Mouse (Mus musculus) kidney, adult 2 months (tissue): ENCODE data around the gene Siva1. TPM values are rescaled to one million over a fixed set of nuclear protein-coding genes. Genes with fewer than 3 reads are reported as not detected.
A peak's percentile ranks its signal among the peaks of the same experiment; 100 is the strongest.

Experiments used
- DNase-seq: peaks from one replicate; pipeline ENCODE4 v3.0.0; 2021
- H3K27ac ChIP-seq: fragments of 200-500 bp; 2 replicates; pipeline ENCODE4 v1.5.1; 2012; ENCODE audit warnings: low read depth, low read length, control low read depth, inconsistent platforms; ENCODE audit not compliant: insufficient read depth
- H3K27me3 ChIP-seq: fragments of 200-500 bp; replicated peaks from 2 replicates; pipeline ENCODE4 v1.6.1; 2012; ENCODE audit warnings: mild to moderate bottlenecking, moderate library complexity, low read length, inconsistent platforms; ENCODE audit not compliant: control insufficient read depth, insufficient read depth
- H3K36me3 ChIP-seq: fragments of 200-500 bp; 2 replicates; pipeline ENCODE4 v1.6.1; 2012; ENCODE audit warnings: mild to moderate bottlenecking, moderate library complexity, low read length, inconsistent platforms; ENCODE audit not compliant: control insufficient read depth, insufficient read depth
- H3K4me1 ChIP-seq: fragments of 200-500 bp; 2 replicates; pipeline ENCODE4 v1.6.1; 2011; ENCODE audit warnings: low read length; ENCODE audit not compliant: control insufficient read depth, insufficient read depth
- H3K4me3 ChIP-seq: fragments of 200-500 bp; 2 replicates; pipeline ENCODE4 v1.5.1; 2011; ENCODE audit warnings: mild to moderate bottlenecking, low read depth, low read length, control low read depth; ENCODE audit not compliant: insufficient read depth
- CTCF ChIP-seq: fragments of 200-500 bp; conservative IDR thresholded peaks from 2 replicates; pipeline ENCODE4 v1.5.1; 2011; ENCODE audit warnings: low read depth, mild to moderate bottlenecking, control low read depth, low read length, moderate library complexity, mixed read lengths; ENCODE audit not compliant: insufficient read depth, insufficient read length
- POLR2A ChIP-seq: fragments of 200-500 bp; IDR thresholded peaks from one replicate; pipeline ENCODE4 v1.6.1; 2011; ENCODE audit warnings: low read depth, low read length, control low read depth
- WGBS: fragments of 180-500 bp; shearing (Covaris S2); methylation state at CpG from one replicate; pipeline ENCODE4 v1.1.7; 2018; 5-methylcytosine and 5-hydroxymethylcytosine counted together
- polyA plus RNA-seq: library from polyadenylated mRNA; depleted of rRNA; stranded (reverse); fragments of >200 nt; gene quantifications from 2 replicates; pipeline ENCODE4 v1.2.3, GENCODE M21; 2012

The Siva1 gene
- polyA plus RNA-seq, 1 experiment, result 27.8 TPM

GRCm38 (mm10) chr12:112665445-112665844, 21.0 kb downstream of the Siva1 start:
- Histone ChIP-seq H3K36me3 (no peaks in the 10 kb centered on the region), H3K27ac (no peak overlapping the region), H3K4me1 (no peaks in the 10 kb centered on the region; the same call in 1 of the 2 replicates), H3K4me3 (no peak overlapping the region), H3K27me3 (no peaks in the 10 kb centered on the region)
- WGBS, result 31% methylated on average over 18 of the region's 18 CpGs
- DNase-seq, result peak; percentile 63
- TF ChIP-seq CTCF, result no peak
- TF ChIP-seq POLR2A, result no peak

GRCm38 (mm10) chr12:112665881-112666544, 21.5 kb downstream of the Siva1 start:
- Histone ChIP-seq H3K27ac (no peak overlapping the region), H3K4me1 (no peaks in the 10 kb centered on the region; the same call in 1 of the 2 replicates)
- DNase-seq, result no peak

GRCm38 (mm10) chr12:112667619-112668297, 23.3 kb downstream of the Siva1 start:
- H3K36me3 ChIP-seq, result no peaks in the 10 kb centered on the region
- H3K27ac ChIP-seq, result no peak overlapping the region
- no peak overlapping the region for H3K4me3 ChIP-seq
- WGBS, result 50% methylated on average over 10 of the region's 10 CpGs
- H3K27me3 ChIP-seq, result no peaks in the 10 kb centered on the region
- H3K4me1 ChIP-seq, result peaks cover 2% of the 10 kb centered on the region; the same call in 1 of the 2 replicates
- TF ChIP-seq POLR2A (no peak), CTCF (no peak)
- peak; percentile 46 for DNase-seq

More at GRCm38 (mm10) chr12:112665881-112666544, 21.5 kb downstream of the Siva1 start:
- H3K4me3 ChIP-seq, result no peak overlapping the region
- 77% methylated on average over 9 of the region's 9 CpGs for WGBS
- H3K27me3 ChIP-seq, result no peaks in the 10 kb centered on the region
- no peaks in the 10 kb centered on the region for H3K36me3 ChIP-seq
- TF ChIP-seq CTCF (no peak), POLR2A (no peak)

GRCm38 (mm10) chr12:112670718-112671393, 26.4 kb downstream of the Siva1 start:
- WGBS, result 30% methylated on average over 9 of the region's 9 CpGs
- DNase-seq, result peak; percentile 50
- Histone ChIP-seq H3K27ac (no peak overlapping the region), H3K36me3 (no peaks in the 10 kb centered on the region), H3K4me3 (no peak overlapping the region), H3K27me3 (no peaks in the 10 kb centered on the region), H3K4me1 (peaks cover 5% of the 10 kb centered on the region; the same call in 1 of the 2 replicates)
- TF ChIP-seq CTCF (no peak), POLR2A (no peak)

- H3K4me1 ChIP-seq, result peaks cover 5% of the 10 kb centered on the region; the same call in 1 of the 2 replicates
- no peaks in the 10 kb centered on the region for H3K27me3 ChIP-seq
- 81% methylated on average over 7 of the region's 7 CpGs for WGBS
- DNase-seq, result no peak
- no peak overlapping the region for H3K4me3 ChIP-seq
- TF ChIP-seq CTCF, result no peak; the same call in 1 of the 2 replicates
- TF ChIP-seq POLR2A, result no peak
- H3K36me3 ChIP-seq, result no peaks in the 10 kb centered on the region
- no peak overlapping the region for H3K27ac ChIP-seq
Measured at GRCm38 (mm10) chr12:112671891-112672290, 27.4 kb downstream of the Siva1 start.

GRCm38 (mm10) chr12:112672744-112673575, 28.5 kb downstream of the Siva1 start:
- Histone ChIP-seq H3K4me3 (peak overlapping the region; percentile 86), H3K4me1 (peaks cover 5% of the 10 kb centered on the region; the same call in 1 of the 2 replicates), H3K27me3 (no peaks in the 10 kb centered on the region), H3K27ac (0 out of 2 replicates have a peak overlapping the region, but pooled peaks have one; percentile 76), H3K36me3 (no peaks in the 10 kb centered on the region)
- DNase-seq, result peak; percentile 27
- TF ChIP-seq CTCF, result no peak
- no peak for TF ChIP-seq POLR2A
- 7% methylated on average over 21 of the region's 21 CpGs for WGBS
